Mouse (Mus musculus) midbrain, embryonic 12.5 days (tissue): ENCODE measurements around the gene Evi2. TPM values are rescaled to one million over a fixed set of nuclear protein-coding genes. Genes with fewer than 3 reads are reported as not detected.

ENCODE experiments used
- ATAC-seq: fragments of 200-750 bp; cut with Nextera tagmentation; 2 replicates; pipeline ENCODE4 v1.8.0; 2017; ENCODE audit warnings: low read depth, moderate TSS enrichment, moderate library complexity; ENCODE audit not compliant: low FRiP score
- H3K27ac ChIP-seq: fragments of 300-500 bp; sonication (generic); replicated peaks from 2 replicates; pipeline ENCODE4 v1.5.1; 2016; ENCODE audit warnings: mild to moderate bottlenecking
- H3K27me3 ChIP-seq: fragments of 300-500 bp; sonication (generic); 2 replicates; pipeline ENCODE4 v1.6.1; 2016; ENCODE audit warnings: mild to moderate bottlenecking
- H3K36me3 ChIP-seq: fragments of 300-500 bp; sonication (generic); 2 replicates; pipeline ENCODE4 v1.6.1; 2016
- H3K4me1 ChIP-seq: fragments of 300-500 bp; sonication (generic); 2 replicates; pipeline ENCODE4 v1.6.1; 2016
- H3K4me2 ChIP-seq: fragments of 300-500 bp; sonication (generic); replicated peaks from 2 replicates; pipeline ENCODE4 v1.6.1; 2016; ENCODE audit warnings: mild to moderate bottlenecking, moderate library complexity
- H3K4me3 ChIP-seq: fragments of 300-500 bp; sonication (generic); 2 replicates; pipeline ENCODE4 v1.5.1; 2016; ENCODE audit warnings: mild to moderate bottlenecking
- H3K9ac ChIP-seq: fragments of 300-500 bp; sonication (generic); replicated peaks from 2 replicates; pipeline ENCODE4 v1.6.1; 2016; ENCODE audit warnings: mild to moderate bottlenecking, moderate library complexity
- H3K9me3 ChIP-seq: fragments of 300-500 bp; sonication (generic); 2 replicates; pipeline ENCODE4 v1.6.1; 2016; ENCODE audit warnings: mild to moderate bottlenecking
- WGBS: fragments of 180-500 bp; shearing (Covaris S2); methylation state at CpG from one replicate; pipeline ENCODE4 v1.1.7; 2016; 5-methylcytosine and 5-hydroxymethylcytosine counted together
- polyA plus RNA-seq: library from polyadenylated mRNA; unstranded; fragments of >200 nt; fragmentation: Nextera tagmentation; extraction: Ambion mirVana; gene quantifications from 2 replicates; pipeline ENCODE4 v1.2.1, GENCODE M21; 2016

Gene Evi2
- 1.3 and 1.6 TPM in 2 replicates for polyA plus RNA-seq

DNA sequence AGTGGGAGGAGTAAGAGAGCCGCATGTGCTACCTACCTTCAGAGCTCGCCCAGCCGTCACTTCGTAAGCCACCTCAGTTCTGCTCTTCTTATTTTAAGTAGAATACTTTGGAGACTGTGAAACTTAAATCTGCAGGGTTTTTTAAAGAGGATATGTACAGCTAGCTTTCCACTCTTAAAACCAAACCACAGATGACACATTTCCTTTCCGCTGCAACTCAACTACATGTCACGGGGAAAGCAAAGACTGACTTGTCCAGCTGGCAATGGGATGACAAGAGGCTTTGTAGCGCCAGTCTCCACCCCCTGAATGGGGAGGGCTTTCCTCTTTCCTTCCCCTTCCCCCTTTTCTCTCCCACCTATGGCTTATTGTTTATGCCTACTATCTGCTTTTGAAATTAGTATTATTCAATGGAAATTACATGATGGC is at the start of gene Evi2, which contains the start of gene Evi2a:
Gene Evi2, minus strand, starts transcription at position 257 of the 429 bp plus-strand sequence.
Gene Evi2a, minus strand, starts transcription at position 277 of the 429 bp plus-strand sequence.
- Histone ChIP-seq H3K4me3 (no peak within 1 kb of the TSS), H3K36me3 (0 out of 2 replicates have a peak, but pooled peaks cover 19% of the 10 kb centered on the region), H3K27ac (no peak within 1 kb of the TSS), H3K9me3 (no peaks in the 10 kb centered on the region), H3K4me1 (peaks cover 8% of the 10 kb centered on the region; the same call in 1 of the 2 replicates), H3K27me3 (no peaks in the 10 kb centered on the region), H3K4me2 (no peak within 1 kb of the TSS), H3K9ac (no peak within 1 kb of the TSS)
- 86% methylated on average over 7 of the region's 7 CpGs for WGBS
- ATAC-seq, result no peak

DNA sequence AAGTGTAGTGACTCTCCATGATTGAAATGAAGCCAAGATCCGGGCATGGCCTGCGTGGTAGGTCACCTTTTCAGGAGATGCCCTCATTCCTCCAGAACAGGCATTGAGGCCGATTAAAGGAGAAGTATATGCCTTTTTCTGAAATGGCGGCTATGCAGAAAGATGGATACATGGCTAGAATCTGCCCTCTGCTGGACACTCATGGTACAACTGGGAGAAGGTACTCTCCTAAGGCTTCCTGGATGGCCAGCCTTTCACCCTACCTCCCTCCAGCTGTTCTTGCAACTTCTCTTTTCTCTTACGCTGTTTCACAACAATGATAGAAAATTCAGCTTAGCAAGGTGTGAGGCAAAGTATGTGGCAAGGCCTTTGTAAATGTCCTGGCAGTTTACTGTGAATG is 47.4 kb upstream of the Evi2 start:
- no peak overlapping the region for H3K4me3 ChIP-seq
- no peaks in the 10 kb centered on the region for H3K4me1 ChIP-seq
- peaks cover 46% of the 10 kb centered on the region for H3K36me3 ChIP-seq
- no peaks in the 10 kb centered on the region for H3K9me3 ChIP-seq
- H3K27me3 ChIP-seq, result no peaks in the 10 kb centered on the region
- 53% methylated on average over 5 of the region's 5 CpGs for WGBS
- H3K27ac ChIP-seq, result no peak overlapping the region
- no peak overlapping the region for H3K4me2 ChIP-seq
- H3K9ac ChIP-seq, result no peak overlapping the region
- ATAC-seq, result no peak

DNA sequence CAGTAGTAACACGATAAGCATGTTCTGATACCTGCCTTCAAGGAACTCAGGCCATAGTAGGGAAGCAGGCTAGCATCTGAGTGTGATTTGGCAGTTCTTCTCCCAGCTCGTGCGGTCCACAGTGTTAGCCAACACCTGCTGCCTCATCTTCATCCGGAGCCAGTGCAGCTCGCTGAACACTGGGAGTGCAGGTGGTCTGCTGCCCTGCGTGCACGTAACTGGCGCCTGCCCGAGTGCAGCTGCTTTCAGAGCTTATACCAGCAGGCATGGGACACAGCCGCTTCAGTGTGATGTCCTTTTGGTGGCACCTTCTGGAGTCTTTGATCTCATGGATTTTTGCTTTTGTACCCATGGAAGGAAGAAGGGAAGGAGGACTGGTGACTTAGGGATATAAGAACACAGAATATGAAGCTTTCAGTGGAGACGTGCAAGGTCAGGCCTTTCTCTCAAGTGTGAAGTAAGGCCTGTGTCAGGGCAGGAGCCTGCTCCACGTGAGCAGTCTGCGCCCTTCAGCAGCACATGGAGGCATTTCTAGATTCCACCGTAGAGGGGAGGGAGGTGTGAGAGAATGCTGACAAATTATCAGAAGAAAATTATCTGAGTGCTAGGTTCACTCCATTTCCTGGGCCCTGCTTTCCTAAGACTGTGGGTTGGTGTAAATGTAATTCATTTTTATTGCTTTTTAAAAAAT is 45.1 kb upstream of the Evi2 start:
- H3K4me1 ChIP-seq, result no peaks in the 10 kb centered on the region
- no peak for ATAC-seq
- H3K36me3 ChIP-seq, result peaks cover 59% of the 10 kb centered on the region
- H3K4me3 ChIP-seq, result no peak overlapping the region
- no peak overlapping the region for H3K27ac ChIP-seq
- whole genome bisulfite sequencing, result 91% methylated on average over 14 of the region's 14 CpGs
- no peaks in the 10 kb centered on the region for H3K9me3 ChIP-seq
- no peaks in the 10 kb centered on the region for H3K27me3 ChIP-seq
- no peak overlapping the region for H3K9ac ChIP-seq
- H3K4me2 ChIP-seq, result no peak overlapping the region

- Histone ChIP-seq H3K36me3 (peaks cover 67% of the 10 kb centered on the region), H3K9ac (no peak overlapping the region), H3K4me3 (no peak overlapping the region), H3K27ac (no peak overlapping the region), H3K27me3 (no peaks in the 10 kb centered on the region), H3K9me3 (no peaks in the 10 kb centered on the region), H3K4me2 (no peak overlapping the region), H3K4me1 (no peaks in the 10 kb centered on the region)
- ATAC-seq, result no peak
- WGBS, result 70% methylated on average over 3 of the region's 3 CpGs
Measured at GRCm38 (mm10) chr11:79573836-79574235, 43.4 kb upstream of the Evi2 start.

DNA sequence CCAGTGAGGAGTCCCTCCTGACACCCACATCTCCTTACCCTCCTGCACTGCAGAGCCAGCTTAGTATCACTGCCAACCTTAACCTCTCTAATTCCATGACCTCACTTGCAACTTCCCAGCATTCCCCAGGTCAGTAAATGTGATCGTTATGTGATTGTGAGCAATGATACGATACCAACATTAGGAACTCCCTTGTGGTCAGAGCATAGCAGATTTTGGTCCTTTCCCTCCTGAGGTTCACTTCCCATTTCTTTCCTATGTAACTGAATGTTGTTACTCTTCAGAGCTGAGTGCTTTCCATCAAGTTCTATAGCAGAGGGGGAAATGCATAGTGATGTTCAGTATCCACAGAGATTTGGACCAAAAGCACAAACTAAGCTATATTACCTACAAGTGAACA is 39.9 kb upstream of the Evi2 start:
- no peak for ATAC-seq
- Histone ChIP-seq H3K4me2 (no peak overlapping the region), H3K27ac (no peak overlapping the region), H3K27me3 (no peaks in the 10 kb centered on the region), H3K9ac (no peak overlapping the region), H3K9me3 (no peaks in the 10 kb centered on the region), H3K36me3 (peaks cover 88% of the 10 kb centered on the region), H3K4me1 (no peaks in the 10 kb centered on the region), H3K4me3 (no peak overlapping the region)
- WGBS, result 95% methylated on average over 2 of the region's 2 CpGs

DNA sequence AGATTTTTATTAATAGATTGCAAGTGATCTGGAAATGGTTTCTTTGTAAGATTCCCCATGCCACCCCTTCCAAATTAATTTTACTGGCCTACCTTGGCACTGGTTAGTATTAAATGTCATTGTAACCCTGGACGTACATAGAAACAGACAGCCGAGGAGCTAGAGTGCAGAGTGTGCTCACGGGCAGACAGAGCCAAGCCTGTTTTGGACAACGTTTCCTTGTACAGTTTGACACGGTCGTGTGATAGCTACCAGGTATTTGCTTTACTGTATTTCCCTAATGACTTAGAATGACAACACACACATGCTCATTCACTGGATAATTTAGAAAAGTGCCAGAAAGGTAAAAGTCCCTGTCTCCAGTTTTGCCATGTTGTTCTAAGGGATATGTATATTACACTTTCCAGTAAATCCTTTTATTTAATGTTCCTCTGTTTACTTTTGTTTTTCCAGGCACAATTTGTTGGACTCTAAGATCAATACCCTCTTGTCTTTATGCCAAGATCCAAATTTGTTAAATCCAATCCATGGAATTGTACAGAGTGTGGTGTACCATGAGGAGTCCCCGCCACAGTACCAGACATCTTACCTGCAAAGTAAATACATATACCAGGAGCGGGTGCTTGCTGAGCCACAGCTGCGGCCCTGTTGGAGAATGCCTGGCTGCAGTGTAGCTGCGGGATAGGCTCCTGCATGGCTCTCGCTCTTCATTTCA is 38.0 kb upstream of the Evi2 start:
- no peaks in the 10 kb centered on the region for H3K27me3 ChIP-seq
- H3K36me3 ChIP-seq, result peaks cover 84% of the 10 kb centered on the region

GRCm38 (mm10) chr11:79566947-79567346 is 36.6 kb upstream of the Evi2 start:
- H3K36me3 ChIP-seq, result peaks cover 89% of the 10 kb centered on the region
- no peak overlapping the region for H3K27ac ChIP-seq
- no peak for ATAC-seq

More for the DNA sequence above, 38.0 kb upstream of the Evi2 start:
- ATAC-seq, result no peak
- Histone ChIP-seq H3K27ac (no peak overlapping the region), H3K4me2 (no peak overlapping the region), H3K9me3 (no peaks in the 10 kb centered on the region), H3K9ac (no peak overlapping the region), H3K4me1 (no peaks in the 10 kb centered on the region), H3K4me3 (no peak overlapping the region)
- WGBS, result 93% methylated on average over 11 of the region's 11 CpGs

GRCm38 (mm10) chr11:79563493-79563892 is 33.1 kb upstream of the Evi2 start:
- H3K9me3 ChIP-seq, result no peaks in the 10 kb centered on the region
- no peak overlapping the region for H3K9ac ChIP-seq
- H3K36me3 ChIP-seq, result peaks cover 89% of the 10 kb centered on the region
- H3K27ac ChIP-seq, result no peak overlapping the region
- H3K4me2 ChIP-seq, result no peak overlapping the region
- no peaks in the 10 kb centered on the region for H3K4me1 ChIP-seq
- WGBS, result 89% methylated on average over 7 of the region's 7 CpGs
- no peak for ATAC-seq
- no peaks in the 10 kb centered on the region for H3K27me3 ChIP-seq
- H3K4me3 ChIP-seq, result no peak overlapping the region

More at GRCm38 (mm10) chr11:79566947-79567346, 36.6 kb upstream of the Evi2 start:
- no peaks in the 10 kb centered on the region for H3K4me1 ChIP-seq
- H3K4me2 ChIP-seq, result no peak overlapping the region
- H3K27me3 ChIP-seq, result no peaks in the 10 kb centered on the region
- WGBS, result 61% methylated on average over 1 of the region's 1 CpGs
- no peak overlapping the region for H3K4me3 ChIP-seq
- H3K9me3 ChIP-seq, result no peaks in the 10 kb centered on the region
- H3K9ac ChIP-seq, result no peak overlapping the region

DNA sequence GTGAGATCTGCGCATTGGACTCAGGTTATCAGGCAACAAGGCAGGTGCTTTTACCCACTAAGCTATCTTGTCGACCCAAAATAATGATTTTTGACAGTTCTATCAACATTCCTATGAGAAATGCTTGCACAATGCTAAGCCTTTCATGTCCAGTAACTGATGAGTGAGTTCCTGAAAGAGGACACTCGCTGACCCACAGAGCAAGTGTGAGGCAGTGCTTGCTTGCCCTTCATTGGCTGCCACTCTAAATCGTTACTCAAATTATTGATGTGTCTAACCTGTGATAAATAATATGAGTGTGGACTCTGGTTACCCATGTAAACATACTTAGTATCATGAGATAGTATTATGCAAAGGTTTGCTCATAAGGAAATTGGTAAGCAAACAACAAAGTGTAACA is 30.1 kb upstream of the Evi2 start:
- no peak for ATAC-seq
- Histone ChIP-seq H3K36me3 (peaks cover 82% of the 10 kb centered on the region), H3K4me3 (no peak overlapping the region)

DNA sequence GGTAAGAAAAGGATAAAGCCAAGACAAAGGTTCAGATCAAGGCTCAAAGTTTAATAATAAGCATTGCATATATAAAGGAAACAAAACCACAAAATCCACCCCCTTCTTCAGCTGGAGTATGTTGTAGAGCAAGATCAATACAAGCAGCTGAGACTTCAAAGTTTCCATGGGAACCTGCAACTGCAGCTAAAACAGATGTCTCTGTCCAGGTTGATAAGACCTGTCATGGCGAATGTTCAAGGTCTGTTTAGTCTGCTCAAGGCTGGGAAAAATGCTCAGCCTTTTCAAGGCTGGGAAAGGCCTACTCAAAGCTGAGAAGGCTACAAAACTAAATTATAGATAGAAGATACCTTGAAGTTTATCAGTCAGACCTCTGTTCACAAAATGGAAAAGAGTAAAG is 22.2 kb upstream of the Evi2 start:
- no peaks in the 10 kb centered on the region for H3K9me3 ChIP-seq
- H3K4me1 ChIP-seq, result no peaks in the 10 kb centered on the region
- no peak overlapping the region for H3K4me3 ChIP-seq
- no peak overlapping the region for H3K27ac ChIP-seq
- H3K27me3 ChIP-seq, result no peaks in the 10 kb centered on the region
- H3K4me2 ChIP-seq, result no peak overlapping the region
- ATAC-seq, result no peak
- WGBS, result 78% methylated on average over 1 of the region's 1 CpGs
- H3K36me3 ChIP-seq, result peaks cover 80% of the 10 kb centered on the region
- H3K9ac ChIP-seq, result no peak overlapping the region

More for the DNA sequence above, 30.1 kb upstream of the Evi2 start:
- no peak overlapping the region for H3K4me2 ChIP-seq
- no peaks in the 10 kb centered on the region for H3K27me3 ChIP-seq
- no peaks in the 10 kb centered on the region for H3K4me1 ChIP-seq
- WGBS, result 91% methylated on average over 4 of the region's 4 CpGs
- no peak overlapping the region for H3K27ac ChIP-seq
- no peak overlapping the region for H3K9ac ChIP-seq
- H3K9me3 ChIP-seq, result no peaks in the 10 kb centered on the region

DNA sequence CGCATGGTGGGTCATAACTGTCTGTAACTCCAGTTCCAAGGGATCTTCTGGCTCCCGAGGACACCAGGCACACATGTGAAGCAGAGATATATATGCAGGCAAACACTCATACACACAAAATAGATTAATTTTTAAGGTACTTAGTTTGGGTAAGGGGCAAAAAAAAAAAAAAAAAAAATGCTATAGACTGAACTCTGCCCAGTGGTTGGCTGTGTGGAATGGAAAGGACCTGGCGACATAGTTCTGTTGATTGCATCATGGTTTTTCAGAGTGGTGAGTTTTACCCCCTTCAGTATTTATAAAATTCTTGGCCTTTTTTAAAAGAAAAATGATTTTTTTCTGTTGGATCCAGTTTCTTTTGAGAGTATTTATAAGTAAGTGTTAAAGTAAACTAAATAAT is 5.9 kb upstream of the Evi2 start:
- peaks cover 8% of the 10 kb centered on the region; the same call in 1 of the 2 replicates for H3K4me1 ChIP-seq
- H3K4me3 ChIP-seq, result no peak overlapping the region
- no peak overlapping the region for H3K27ac ChIP-seq
- H3K27me3 ChIP-seq, result no peaks in the 10 kb centered on the region
- H3K4me2 ChIP-seq, result no peak overlapping the region
- no peaks in the 10 kb centered on the region for H3K9me3 ChIP-seq
- peaks cover 31% of the 10 kb centered on the region; the same call in 1 of the 2 replicates for H3K36me3 ChIP-seq
- 93% methylated on average over 3 of the region's 3 CpGs for WGBS
- no peak for ATAC-seq
- H3K9ac ChIP-seq, result no peak overlapping the region

DNA sequence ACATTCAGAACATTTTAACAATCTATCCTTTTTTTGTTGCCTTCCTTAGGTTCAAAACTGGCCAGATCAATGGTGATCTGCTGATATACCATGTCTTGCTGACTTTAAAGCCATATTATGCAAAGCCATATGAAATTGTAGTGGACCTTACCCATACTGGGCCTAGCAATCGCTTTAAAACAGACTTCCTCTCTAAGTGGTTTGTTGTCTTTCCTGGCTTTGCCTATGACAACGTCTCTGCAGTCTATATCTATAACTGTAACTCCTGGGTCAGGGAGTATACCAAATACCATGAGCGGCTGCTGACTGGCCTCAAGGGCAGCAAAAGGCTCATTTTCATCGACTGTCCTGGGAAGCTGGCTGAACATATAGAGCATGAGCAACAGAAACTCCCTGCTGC is 5.2 kb upstream of the Evi2 start:
- no peak overlapping the region for H3K4me2 ChIP-seq
- WGBS, result 91% methylated on average over 4 of the region's 4 CpGs
- H3K36me3 ChIP-seq, result peaks cover 26% of the 10 kb centered on the region; the same call in 1 of the 2 replicates
- H3K4me1 ChIP-seq, result peaks cover 8% of the 10 kb centered on the region; the same call in 1 of the 2 replicates
- H3K27ac ChIP-seq, result no peak overlapping the region
- H3K9ac ChIP-seq, result no peak overlapping the region
- H3K9me3 ChIP-seq, result no peaks in the 10 kb centered on the region
- ATAC-seq, result no peak
- H3K4me3 ChIP-seq, result no peak overlapping the region
- no peaks in the 10 kb centered on the region for H3K27me3 ChIP-seq
